Mouse (Mus musculus) B cell, adult 2 months (primary cell): ENCODE results near the gene Nxph1.

Experiments used
- DNase-seq, 2 experiments: peaks; one replicate each; pipeline ENCODE4 v3.0.0; 2022

The Nxph1 gene

DNA sequence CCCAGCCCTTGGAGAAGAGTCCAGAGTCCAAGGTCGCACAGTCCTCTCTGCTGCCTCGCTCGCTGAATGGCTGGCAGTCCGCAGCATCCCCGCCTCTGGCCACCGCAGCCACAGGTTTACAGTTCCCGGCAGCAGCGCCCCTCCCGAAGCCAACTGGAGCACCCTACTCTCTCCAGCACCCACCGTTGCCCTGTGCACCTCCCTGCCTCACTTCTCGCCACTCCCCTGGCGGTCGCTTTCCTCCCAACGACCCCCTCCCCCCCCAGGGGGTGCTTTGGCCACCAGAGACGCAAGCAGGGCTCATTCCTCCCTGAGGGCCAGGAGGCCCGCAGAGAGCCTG is at the start of gene Nxph1:
TSS of gene Nxph1 (plus strand) at position 301 of the 340 bp plus-strand sequence.
- DNase-seq: no peak

DNA sequence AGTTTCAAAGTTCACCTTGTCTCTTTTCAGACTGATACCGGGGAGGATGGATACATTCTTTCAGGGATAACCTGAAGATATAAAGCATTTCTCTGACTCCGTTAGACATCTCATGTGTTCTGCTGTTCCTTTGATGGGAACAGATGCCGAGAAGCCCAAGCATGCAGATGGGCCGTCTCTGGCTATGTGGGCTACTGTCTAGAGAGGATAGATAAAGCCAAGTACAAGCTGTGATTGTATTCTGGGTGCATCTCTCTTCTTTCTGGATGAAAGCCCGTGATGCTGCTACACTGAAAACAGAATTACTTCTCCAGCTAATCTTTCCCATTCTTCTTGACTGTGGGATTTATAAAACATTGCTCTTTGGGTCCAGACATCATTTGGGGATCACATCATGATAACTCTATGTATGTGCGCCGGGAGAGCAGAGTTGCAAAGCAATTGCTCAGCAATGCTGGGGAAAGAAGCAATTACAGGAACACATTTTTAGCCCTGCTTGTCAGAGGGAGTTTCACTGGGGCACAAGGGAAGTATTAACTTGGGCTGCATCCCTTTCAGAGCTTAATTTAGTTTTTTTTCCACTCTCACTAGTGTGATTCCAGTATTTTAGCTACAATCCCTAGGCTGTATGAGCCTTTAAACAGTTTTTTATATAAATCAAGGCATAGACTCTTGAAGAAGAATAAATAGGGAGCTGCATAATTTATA is 48.1 kb upstream of the Nxph1 start:
- no peak for DNase-seq

DNA sequence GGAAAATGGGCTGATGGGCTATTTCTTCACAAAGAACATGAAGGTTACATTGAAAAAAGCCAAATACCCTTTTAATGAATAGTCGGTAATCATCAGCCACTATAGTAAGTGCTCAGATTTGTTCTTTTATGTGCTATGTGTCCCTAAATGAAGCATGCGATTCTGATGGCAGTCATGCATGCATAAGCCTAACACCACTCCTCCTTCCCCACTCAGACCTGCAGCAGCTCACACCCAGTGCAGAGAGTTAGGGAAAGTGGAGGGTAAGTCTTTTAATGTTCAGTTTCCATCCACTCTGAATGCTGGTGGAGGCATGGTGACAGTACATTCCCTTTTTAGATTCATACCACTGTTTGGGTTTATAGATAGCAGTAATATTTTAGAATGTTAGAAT is 47.5 kb upstream of the Nxph1 start:
- no peak for DNase-seq

DNA sequence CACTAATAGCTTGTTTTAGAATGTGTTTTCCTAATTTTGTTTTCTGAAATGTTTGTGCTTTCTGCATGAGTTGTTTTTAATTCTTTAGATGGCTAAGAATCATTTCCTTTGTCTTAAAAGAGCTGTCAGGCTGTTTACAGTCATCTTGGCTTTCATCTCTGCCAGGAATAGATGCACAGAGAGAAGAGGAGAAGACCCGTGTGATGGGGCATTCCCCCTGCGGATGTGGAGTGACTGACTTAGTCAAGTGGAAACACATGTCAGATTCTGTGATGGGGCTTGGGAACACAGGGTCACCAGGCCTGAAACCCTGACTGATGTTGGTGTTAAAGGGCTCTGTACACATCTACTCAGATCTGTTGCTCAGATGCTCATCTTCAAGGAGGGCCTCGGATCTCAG is 40.3 kb upstream of the Nxph1 start:
- no peak for DNase-seq

DNA sequence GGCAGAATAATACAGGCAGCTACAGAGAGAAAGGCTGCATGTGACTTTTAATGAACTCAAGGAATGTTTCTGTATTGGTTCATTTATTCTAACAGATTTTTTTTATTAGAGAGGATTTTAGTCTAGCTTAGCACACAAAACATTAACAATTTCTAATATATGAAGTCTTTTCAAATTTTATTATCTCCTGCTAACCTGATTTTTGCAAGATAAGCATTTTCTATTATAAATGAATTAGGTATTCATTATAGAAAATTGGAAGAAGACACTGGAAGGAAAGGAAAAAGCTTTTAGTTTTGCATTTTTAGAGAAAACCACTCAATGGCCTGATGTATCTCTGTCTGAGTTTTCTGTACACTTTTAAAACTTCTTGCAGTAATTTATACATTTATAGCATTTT is 34.8 kb upstream of the Nxph1 start:
- DNase-seq: no peak

DNA sequence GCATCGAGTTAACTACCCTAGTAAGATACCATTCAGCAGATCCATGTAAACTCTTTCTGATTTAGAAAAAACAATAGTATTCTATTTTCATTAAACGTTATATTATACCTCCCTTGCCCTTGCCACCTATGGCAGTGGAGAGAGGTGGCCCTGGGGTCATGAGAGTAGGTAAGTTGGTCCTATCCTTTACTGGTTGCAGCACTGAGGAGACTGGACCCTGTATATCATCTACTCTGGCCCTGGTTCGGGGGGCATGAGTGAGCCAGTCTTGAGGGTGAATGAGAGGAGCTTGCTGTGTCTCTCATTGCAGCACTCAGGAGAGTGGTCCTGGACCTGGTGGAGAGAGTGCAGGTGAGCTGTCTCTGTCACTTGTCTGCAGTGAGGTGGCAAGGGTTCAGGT is 33.5 kb upstream of the Nxph1 start:
- DNase-seq: no peak

DNA sequence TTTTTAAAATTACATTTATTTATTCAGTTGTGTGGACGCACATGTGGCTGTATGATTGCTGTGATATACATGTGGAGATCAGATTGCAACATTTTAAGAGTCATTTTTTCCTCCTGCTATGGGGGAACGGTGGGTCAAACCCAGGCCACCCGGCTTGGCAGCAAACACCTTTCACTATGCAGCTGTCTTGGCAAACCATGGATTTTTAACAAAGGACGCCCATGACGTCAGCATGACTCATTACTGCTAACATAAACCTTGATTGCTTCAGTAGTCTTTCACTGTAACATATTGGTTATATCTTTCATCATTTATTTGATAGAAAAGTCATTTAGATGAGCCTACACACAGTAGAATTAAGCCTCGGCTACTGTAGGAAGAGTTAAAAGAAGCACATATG is 23.8 kb upstream of the Nxph1 start:
- DNase-seq: no peak

DNA sequence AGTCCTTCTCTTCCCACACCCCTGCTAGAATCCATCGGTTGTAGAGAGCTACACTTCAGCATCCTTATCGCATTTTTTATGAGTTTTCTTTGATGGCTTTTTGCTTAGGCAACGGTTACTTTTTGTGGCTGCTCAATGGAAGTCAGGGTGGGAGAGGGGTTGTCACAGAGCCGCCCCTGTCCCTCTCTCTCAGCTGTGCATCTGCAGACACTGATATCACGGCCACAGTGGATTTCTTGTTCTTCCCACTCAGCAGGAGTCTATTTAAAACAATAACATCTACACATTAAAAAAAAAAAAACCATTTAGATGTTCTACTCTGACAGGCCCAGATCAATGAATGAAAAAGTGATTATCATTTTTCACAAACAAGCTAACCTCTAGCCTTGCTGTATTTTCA is 13.0 kb upstream of the Nxph1 start:
- DNase-seq: no peak

DNA sequence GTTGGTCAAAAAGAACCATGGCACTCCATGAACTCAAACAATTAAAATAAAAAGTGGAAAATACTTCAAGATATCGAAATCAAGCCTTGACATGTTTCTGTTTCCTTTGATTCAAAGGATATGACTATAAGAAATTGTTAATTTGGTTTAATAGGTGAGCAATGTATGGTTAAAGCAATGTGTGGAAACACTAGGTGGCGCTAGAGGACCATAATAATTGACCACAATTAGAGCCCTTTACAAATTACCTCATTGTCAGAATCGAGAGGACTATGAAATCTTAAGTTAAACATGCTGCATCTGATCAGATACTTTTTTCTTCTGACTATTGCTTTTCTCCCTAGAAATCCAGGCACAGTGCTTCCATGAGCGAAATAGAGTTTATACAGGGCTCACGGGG is 12.5 kb upstream of the Nxph1 start:
- DNase-seq: peak; percentile 48 to 55

DNA sequence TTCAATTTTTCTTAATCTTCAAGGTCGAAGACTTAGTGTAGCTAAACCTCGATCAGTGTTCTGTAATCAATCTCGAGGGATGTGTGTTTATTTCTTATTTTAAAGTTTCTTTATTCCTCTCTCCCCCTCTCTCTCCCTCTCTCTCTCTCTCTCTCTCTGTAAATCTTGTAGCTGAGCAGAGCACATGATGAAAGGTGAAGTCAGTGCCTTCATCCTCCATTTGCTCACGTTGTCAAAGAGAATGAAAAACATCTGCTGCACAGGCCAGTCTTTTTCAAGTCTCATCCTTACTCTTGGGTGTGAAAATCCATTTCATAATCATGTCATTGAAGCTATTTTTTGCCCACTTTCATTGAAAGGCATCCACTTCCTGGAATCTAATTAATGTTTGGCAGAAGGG is 12.1 kb upstream of the Nxph1 start:
- DNase-seq: no peak

DNA sequence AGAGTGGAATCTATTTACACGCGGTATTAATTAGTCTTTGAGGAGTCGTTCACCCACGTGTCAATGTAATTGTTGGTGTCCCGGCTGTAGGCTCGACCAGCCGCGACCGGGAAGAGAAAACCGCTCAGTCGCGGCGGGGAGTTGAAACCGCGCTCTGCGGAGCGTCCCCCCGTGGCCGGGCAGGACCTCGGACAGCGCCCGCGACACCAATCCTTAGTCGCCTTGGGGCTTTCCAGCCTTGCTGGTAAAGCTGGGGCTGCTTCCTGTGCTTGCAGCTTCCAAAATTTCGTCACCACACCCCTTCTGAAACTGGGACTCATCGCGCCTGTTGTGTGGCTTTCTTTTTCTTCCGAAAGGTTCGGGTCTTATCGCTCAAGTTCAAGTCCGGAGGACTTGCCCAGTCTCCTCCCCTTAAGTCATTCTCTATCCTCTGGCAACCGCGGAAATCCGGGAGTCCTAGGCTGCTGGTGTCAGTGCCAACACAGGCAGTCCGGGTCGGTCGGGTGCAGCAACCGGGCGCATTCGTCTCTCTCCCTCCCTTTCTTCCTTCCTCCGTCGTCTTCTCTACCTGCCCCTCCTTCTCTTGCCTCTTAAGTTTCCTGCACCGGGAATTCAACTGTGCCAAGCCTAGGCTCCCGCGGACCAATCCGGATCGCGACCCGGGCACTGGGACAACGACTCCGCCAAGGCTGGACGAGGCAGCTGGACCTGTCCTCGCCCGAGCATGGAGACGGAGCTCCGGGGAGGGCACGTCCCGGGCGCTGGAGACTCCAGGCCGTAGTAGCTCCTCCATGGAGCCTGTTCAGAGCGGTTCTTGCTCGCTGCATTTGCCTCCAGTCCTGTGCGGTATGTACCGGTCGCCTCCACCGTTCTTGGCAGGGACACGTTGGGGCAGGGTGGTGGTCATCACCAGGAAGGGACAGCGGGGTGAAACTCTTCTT is 510 bp downstream of the Nxph1 start:
- peak in 1 of 2 experiments; percentile 36 for DNase-seq

DNA sequence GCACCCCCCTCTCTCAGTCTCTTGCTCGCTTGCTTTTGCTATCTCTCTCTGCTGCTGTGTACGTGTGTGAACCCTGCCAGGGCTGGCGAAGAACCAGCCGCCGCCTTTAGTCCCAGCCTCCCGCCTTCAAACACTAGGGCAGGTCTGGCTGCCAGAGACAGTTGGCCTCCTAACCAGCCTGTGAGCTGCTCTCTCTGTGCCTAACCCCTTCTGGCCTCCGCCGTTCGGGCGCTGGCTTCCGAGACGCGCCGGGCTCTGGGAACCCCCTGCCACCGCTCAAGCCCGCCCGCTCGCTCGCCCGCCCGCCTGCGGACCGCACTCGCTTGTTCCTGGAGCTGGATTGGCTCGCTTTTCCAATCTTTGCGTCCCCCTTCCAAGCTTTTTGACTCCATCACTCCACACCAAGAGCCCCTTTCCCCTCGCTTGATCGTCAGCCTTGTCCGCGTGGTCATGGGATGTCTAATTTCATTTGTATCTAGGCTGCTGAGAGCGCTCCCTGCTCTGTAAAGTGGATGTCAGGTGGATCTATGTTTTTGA is 1.5 kb downstream of the Nxph1 start:
- DNase-seq: no peak

DNA sequence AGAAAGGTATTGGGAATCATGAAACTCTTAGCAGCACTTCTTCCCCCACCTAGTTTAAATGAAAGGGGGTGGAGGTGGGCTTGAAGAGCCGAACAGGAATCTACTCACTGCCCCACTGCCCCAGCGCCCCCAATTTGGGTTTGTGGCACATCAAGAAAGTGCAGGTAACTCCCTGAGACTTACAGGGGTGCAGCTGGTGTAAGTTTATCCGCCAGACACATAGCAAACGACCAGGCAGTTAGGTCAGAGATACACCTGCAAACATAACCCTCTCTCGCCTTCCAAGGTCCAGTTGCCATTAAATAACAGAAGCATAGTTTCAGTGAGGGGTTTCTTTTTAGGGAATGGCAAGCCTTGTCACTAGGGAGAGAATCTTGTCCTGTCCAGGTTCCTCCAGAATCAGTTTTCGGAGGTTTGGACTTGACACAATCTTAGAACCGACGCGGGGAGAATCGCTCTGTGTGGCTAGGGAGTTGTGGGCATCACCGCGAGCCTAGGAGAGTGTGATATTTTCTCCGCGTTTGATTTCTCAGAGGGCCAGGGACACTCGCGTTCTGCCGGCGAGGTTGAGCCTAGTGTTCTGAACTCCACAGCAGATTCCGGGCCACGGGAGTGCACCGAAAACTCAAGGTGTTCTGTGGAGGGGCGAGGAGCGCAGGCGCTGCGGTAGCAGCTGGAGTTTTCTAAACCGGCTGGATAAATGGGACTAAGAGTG is 2.5 kb downstream of the Nxph1 start:
- DNase-seq: peak in 1 of 2 experiments; percentile 2

DNA sequence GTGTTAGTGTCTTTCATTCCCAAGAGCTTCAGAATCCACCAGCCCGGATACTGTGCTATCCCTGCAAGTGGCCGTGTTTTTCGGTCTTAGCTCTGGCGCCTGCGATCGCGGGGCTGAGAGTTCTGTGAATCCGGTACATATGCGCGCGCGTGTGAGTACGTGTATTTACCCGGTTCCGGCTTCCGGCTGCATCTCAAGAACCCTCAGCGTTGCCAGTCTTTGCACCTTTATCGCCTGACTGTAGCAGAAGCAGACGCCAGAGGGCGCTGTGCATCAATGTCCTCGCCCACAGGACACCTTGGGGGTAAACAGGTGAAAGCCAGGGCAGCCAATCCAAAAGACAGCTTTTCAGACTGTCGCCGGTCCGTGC is 3.1 kb downstream of the Nxph1 start:
- peak; percentile 55 for DNase-seq

DNA sequence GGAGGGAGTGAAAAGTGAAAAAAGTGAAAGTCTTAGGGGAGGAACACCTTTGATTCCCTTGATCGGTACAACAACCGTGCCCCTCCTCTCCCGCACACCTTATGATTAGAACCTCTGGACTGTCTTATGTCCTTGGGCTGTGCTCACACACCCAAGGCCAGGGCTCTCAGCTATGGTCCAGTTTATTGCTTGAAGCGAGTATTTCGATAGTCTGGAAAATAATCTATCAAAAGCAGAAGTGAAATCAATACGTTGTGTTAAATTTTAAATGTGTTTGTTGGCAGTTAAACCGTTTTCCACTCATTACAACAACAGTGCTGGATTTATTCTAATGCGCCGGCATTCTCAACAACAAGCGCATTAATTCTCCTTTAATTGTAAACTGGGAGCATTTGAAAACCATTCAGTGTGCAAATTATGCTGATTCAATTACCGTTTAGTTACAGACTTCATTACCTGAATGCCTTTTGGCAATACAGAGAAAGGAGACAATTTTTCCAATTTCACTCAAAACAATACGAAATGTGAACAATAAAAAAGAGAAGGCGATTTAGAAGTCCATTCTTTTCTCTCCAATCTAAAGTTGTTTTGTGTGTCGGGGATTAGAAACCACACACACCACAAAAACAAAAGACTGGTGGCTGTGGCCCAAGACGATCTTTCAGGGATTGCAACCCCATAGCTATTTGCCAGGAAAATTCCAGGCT is 3.8 kb downstream of the Nxph1 start:
- DNase-seq: no peak

DNA sequence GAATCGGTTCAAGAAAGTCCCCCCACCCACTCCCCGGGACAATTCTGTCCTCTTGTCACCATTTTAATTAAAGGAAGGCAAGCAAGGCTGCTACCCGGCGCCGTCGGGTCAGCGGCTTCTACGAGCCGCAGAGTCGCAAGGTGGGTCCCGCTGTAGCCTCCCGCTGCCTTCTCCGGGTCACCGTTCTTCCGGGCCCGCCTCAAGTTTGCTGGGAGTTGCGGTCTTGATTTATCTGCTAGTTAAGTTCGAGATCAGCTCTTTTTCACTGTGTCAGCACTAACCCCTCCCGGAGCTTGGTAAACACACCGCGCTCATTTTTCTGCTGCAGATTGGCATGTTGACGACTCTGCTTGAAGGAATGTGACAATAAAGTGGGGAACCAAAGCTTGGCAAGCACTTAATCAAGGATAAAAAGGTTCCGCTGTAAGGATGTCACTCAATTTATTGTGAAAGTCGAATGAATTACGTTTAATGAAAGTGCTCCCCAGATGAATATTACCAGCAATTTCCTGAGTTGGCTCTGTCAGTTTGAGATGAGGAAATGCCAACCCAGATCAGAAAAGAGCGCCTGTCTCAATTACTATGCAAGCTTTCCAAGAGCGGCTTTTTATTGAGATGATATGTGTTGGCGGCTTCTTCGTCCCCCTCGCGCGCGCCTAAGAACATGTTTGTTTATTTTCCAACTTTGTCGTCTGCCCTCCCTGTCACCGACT is 7.7 kb downstream of the Nxph1 start:
- DNase-seq: no peak

DNA sequence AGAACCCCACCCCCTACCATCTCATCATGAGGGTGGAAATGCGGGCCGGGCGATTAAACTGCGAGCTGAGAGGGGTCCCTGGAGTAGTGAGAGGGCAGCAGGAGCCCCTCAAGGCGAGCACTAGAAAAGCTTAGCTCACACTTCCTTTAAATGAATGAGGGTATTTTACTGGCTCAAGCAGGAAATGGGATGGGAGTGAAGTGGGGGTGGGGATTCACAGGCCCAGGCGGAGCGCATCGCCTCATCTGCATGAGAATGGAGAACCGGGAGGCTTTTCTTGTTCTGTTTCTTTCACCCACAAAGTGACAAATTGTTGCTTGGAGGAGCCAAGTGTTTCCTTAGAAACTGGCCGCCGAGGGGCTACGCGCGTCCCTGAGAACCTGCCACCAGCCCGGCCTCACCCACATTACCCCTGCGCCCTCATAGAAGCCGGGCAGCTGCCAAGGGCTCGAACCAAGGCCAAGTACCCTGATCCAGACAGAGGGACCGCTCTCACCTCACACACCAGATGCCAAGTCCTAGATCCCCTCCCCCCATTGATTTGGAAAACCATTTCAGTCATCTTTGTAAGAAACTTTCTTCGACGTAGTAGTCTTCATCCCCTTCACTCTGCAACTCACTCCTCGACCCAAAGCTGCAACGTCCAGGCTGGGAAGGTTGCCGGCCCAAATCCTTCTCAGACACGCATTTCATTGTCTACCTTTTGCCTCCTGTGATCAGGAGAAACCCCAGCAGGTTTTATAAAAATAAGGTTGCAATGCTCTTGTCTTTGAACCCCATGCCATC is 8.7 kb downstream of the Nxph1 start:
- no peak for DNase-seq

DNA sequence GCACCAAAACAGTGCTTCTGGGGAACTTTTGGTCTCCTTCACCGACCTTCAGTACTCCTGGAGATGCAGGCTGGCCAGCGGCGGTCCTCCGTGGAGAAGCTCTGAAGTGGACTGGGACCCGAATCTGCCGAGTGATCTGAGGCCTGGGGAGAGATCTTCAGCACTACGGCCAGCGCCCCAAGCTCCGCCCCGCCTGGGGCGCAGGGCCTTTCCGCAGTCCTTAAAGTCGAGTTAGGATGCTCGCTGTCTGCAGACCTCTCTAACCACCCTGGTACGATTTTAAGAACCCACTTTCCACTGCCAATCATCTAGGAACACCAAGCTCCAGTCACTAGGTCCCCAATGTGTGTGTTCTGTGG is 9.3 kb downstream of the Nxph1 start:
- peak in 1 of 2 experiments; percentile 5 for DNase-seq

DNA sequence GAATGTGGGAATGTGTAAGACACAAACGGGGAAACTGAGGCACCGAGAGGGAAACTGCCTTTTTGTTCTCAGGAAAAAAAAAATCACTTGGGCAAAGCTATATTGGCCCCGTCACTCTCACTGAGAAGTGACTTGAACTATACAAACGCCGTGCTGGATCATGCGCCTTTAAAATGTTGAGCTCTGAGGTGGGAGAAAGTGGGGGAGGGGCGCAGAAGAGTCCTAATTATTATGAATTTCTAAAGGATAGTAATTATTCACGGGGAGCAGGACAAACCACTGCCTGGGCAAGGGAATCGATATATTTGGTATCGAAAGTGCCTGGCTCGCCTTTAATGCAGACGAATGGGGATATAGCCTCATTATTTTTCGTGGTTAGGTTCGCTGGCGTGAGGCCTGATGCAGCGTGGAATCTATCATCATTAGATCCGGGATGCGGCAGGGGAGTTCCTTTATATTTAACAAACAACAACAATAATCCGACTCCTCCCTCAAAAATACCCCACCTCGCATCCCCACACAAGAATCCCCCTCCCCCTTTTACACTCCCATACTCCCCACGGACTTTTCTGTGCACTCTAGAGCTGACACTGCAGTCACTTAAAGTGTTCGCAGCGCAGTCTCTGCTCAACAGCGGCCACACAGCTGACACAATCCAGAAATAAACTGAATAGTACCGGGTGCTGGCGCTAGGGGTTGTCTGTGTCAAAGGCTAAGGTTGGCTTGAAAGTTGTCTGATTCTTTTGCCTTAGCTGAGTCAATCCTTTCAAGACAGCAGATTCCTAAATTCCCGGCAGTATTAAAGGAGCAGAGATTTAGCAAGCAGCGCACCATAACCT is 10.1 kb downstream of the Nxph1 start:
- no peak for DNase-seq

DNA sequence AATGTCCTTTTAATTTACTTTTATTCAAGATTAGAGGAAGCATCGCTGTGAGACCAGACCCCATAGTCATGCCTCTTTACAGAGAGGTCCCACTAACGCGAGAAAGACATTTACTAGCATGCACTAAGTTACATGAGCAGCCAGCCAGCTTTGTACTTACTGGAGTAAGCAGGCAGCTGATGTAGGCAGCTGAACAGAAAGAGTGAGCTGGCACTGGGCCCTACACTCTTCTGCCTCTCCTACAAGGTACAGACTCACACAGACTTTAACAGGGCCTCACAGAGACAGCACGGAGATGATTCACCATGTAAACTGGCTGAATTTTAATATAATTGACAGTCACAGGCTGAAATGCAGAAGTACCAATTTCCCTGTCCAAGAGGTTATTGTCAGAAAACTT is 11.6 kb downstream of the Nxph1 start:
- DNase-seq: no peak
